Mouse (Mus musculus): Measurements from ENCODE around the gene Spata21. TPM values are rescaled to one million over a fixed set of nuclear protein-coding genes. Genes with fewer than 3 reads are reported as not detected.

The Spata21 gene
- polyA plus RNA-seq, 1 experiment from 2014 or later, result 0.46 TPM

GRCm38 (mm10) chr4:141058835-141059234 is 29.3 kb upstream of the Spata21 start:
- no peak overlapping the region for H3K4me3 ChIP-seq (replicated peaks; ENCODE audit: low read length)
- no peak overlapping the region for H3K9ac ChIP-seq (replicated peaks; ENCODE audit: low read depth, low read length)
- WGBS, result 71% methylated on average over 9 of the region's 9 CpGs
- no peak overlapping the region for H3K4me2 ChIP-seq (ENCODE audit: low read length)
- H3K36me3 ChIP-seq (ENCODE audit: control insufficient read depth, insufficient read depth), result no peaks in the 10 kb centered on the region
- H3K4me1 ChIP-seq (replicated peaks; ENCODE audit: control insufficient read depth, insufficient read depth, low read length), result peaks cover 17% of the 10 kb centered on the region
- H3K27ac ChIP-seq (ENCODE audit: low read length), result no peak overlapping the region
- no peaks in the 10 kb centered on the region for H3K27me3 ChIP-seq (replicated peaks; ENCODE audit: control insufficient read depth, insufficient read depth, low read length)
- ATAC-seq, result no peak
- H3K9me3 ChIP-seq (ENCODE audit: control insufficient read depth, low read length), result no peaks in the 10 kb centered on the region

- 3% methylated on average over 32 of the region's 32 CpGs for WGBS
- Histone ChIP-seq H3K27me3 (replicated peaks; ENCODE audit: control insufficient read depth, insufficient read depth, low read length) (no peaks in the 10 kb centered on the region), H3K4me3 (replicated peaks; ENCODE audit: low read length) (peak overlapping the region; percentile 64), H3K9me3 (ENCODE audit: control insufficient read depth, low read length) (no peaks in the 10 kb centered on the region), H3K4me1 (replicated peaks; ENCODE audit: control insufficient read depth, insufficient read depth, low read length) (peaks cover 11% of the 10 kb centered on the region), H3K27ac (ENCODE audit: low read length) (peak overlapping the region; percentile 89), H3K36me3 (ENCODE audit: control insufficient read depth, insufficient read depth) (no peaks in the 10 kb centered on the region), H3K4me2 (ENCODE audit: low read length) (peak overlapping the region; percentile 80), H3K9ac (replicated peaks; ENCODE audit: low read depth, low read length) (peak overlapping the region; percentile 78)
- no peak; the same call in 1 of the 2 replicates for ATAC-seq
These were observed 28.3 kb upstream of the Spata21 start for GRCm38 (mm10) chr4:141059616-141060425.

- Histone ChIP-seq H3K4me1 (replicated peaks; ENCODE audit: control insufficient read depth, insufficient read depth, low read length) (peaks cover 11% of the 10 kb centered on the region), H3K4me3 (replicated peaks; ENCODE audit: low read length) (peak within 1 kb of the TSS; percentile 64), H3K4me2 (ENCODE audit: low read length) (peak within 1 kb of the TSS; percentile 80), H3K9me3 (ENCODE audit: control insufficient read depth, low read length) (no peaks in the 10 kb centered on the region), H3K27ac (ENCODE audit: low read length) (peak within 1 kb of the TSS; percentile 95), H3K36me3 (ENCODE audit: control insufficient read depth, insufficient read depth) (no peaks in the 10 kb centered on the region), H3K27me3 (replicated peaks; ENCODE audit: control insufficient read depth, insufficient read depth, low read length) (no peaks in the 10 kb centered on the region), H3K9ac (replicated peaks; ENCODE audit: low read depth, low read length) (peak within 1 kb of the TSS; percentile 83)
- under 1% methylated on average over 77 of the region's 77 CpGs for WGBS
- ATAC-seq, result peak; percentile 92
These were observed 27.5 kb upstream of the Spata21 start, which contains the start of gene Crocc for GRCm38 (mm10) chr4:141060426-141061301. Crocc (minus strand) TSS chr4:141060550.

GRCm38 (mm10) chr4:141064104-141064659 is 24.0 kb upstream of the Spata21 start:
- H3K36me3 ChIP-seq (ENCODE audit: control insufficient read depth, insufficient read depth), result peaks cover 22% of the 10 kb centered on the region
- no peak for ATAC-seq

GRCm38 (mm10) chr4:141065123-141065522 is 23.0 kb upstream of the Spata21 start:
- Histone ChIP-seq H3K4me3 (replicated peaks; ENCODE audit: low read length) (no peak overlapping the region), H3K36me3 (ENCODE audit: control insufficient read depth, insufficient read depth) (peaks cover 22% of the 10 kb centered on the region), H3K4me2 (ENCODE audit: low read length) (no peak overlapping the region), H3K27me3 (replicated peaks; ENCODE audit: control insufficient read depth, insufficient read depth, low read length) (no peaks in the 10 kb centered on the region), H3K4me1 (replicated peaks; ENCODE audit: control insufficient read depth, insufficient read depth, low read length) (peaks cover 12% of the 10 kb centered on the region), H3K9ac (replicated peaks; ENCODE audit: low read depth, low read length) (no peak overlapping the region), H3K27ac (ENCODE audit: low read length) (0 out of 2 replicates have a peak overlapping the region, but pooled peaks have one; percentile 4), H3K9me3 (ENCODE audit: control insufficient read depth, low read length) (no peaks in the 10 kb centered on the region)
- 6% methylated on average over 8 of the region's 8 CpGs for WGBS
- ATAC-seq, result peak; percentile 45

More at GRCm38 (mm10) chr4:141064104-141064659, 24.0 kb upstream of the Spata21 start:
- H3K9ac ChIP-seq (replicated peaks; ENCODE audit: low read depth, low read length), result no peak overlapping the region
- no peaks in the 10 kb centered on the region for H3K27me3 ChIP-seq (replicated peaks; ENCODE audit: control insufficient read depth, insufficient read depth, low read length)
- no peak overlapping the region for H3K4me3 ChIP-seq (replicated peaks; ENCODE audit: low read length)
- H3K27ac ChIP-seq (ENCODE audit: low read length), result no peak overlapping the region
- peaks cover 17% of the 10 kb centered on the region for H3K4me1 ChIP-seq (replicated peaks; ENCODE audit: control insufficient read depth, insufficient read depth, low read length)
- no peaks in the 10 kb centered on the region for H3K9me3 ChIP-seq (ENCODE audit: control insufficient read depth, low read length)
- H3K4me2 ChIP-seq (ENCODE audit: low read length), result no peak overlapping the region
- WGBS, result 82% methylated on average over 4 of the region's 4 CpGs

GRCm38 (mm10) chr4:141066709-141067515 is 21.2 kb upstream of the Spata21 start:
- H3K4me3 ChIP-seq (replicated peaks; ENCODE audit: low read length), result no peak overlapping the region
- 60% methylated on average over 12 of the region's 12 CpGs for WGBS
- no peak for ATAC-seq
- H3K27me3 ChIP-seq (replicated peaks; ENCODE audit: control insufficient read depth, insufficient read depth, low read length), result no peaks in the 10 kb centered on the region
- no peak overlapping the region for H3K4me2 ChIP-seq (ENCODE audit: low read length)
- H3K9ac ChIP-seq (replicated peaks; ENCODE audit: low read depth, low read length), result no peak overlapping the region
- H3K27ac ChIP-seq (ENCODE audit: low read length), result no peak overlapping the region
- H3K36me3 ChIP-seq (ENCODE audit: control insufficient read depth, insufficient read depth), result peaks cover 32% of the 10 kb centered on the region
- H3K9me3 ChIP-seq (ENCODE audit: control insufficient read depth, low read length), result no peaks in the 10 kb centered on the region
- peaks cover 5% of the 10 kb centered on the region for H3K4me1 ChIP-seq (replicated peaks; ENCODE audit: control insufficient read depth, insufficient read depth, low read length)

- ATAC-seq, result no peak
- Histone ChIP-seq H3K9ac (replicated peaks; ENCODE audit: low read depth, low read length) (no peak overlapping the region), H3K27ac (ENCODE audit: low read length) (no peak overlapping the region), H3K4me1 (replicated peaks; ENCODE audit: control insufficient read depth, insufficient read depth, low read length) (peaks cover 5% of the 10 kb centered on the region), H3K27me3 (replicated peaks; ENCODE audit: control insufficient read depth, insufficient read depth, low read length) (no peaks in the 10 kb centered on the region), H3K4me3 (replicated peaks; ENCODE audit: low read length) (no peak overlapping the region), H3K36me3 (ENCODE audit: control insufficient read depth, insufficient read depth) (peaks cover 35% of the 10 kb centered on the region), H3K9me3 (ENCODE audit: control insufficient read depth, low read length) (no peaks in the 10 kb centered on the region), H3K4me2 (ENCODE audit: low read length) (no peak overlapping the region)
- WGBS, result 84% methylated on average over 9 of the region's 9 CpGs
These were observed 20.6 kb upstream of the Spata21 start for GRCm38 (mm10) chr4:141067516-141068046.

GRCm38 (mm10) chr4:141068655-141069054 is 19.5 kb upstream of the Spata21 start:
- no peaks in the 10 kb centered on the region for H3K27me3 ChIP-seq (replicated peaks; ENCODE audit: control insufficient read depth, insufficient read depth, low read length)
- WGBS, result 94% methylated on average over 8 of the region's 8 CpGs
- no peak overlapping the region for H3K4me2 ChIP-seq (ENCODE audit: low read length)
- no peak overlapping the region for H3K9ac ChIP-seq (replicated peaks; ENCODE audit: low read depth, low read length)
- peaks cover 5% of the 10 kb centered on the region for H3K4me1 ChIP-seq (replicated peaks; ENCODE audit: control insufficient read depth, insufficient read depth, low read length)
- no peak overlapping the region for H3K27ac ChIP-seq (ENCODE audit: low read length)
- peaks cover 39% of the 10 kb centered on the region for H3K36me3 ChIP-seq (ENCODE audit: control insufficient read depth, insufficient read depth)
- ATAC-seq, result no peak
- no peak overlapping the region for H3K4me3 ChIP-seq (replicated peaks; ENCODE audit: low read length)
- H3K9me3 ChIP-seq (ENCODE audit: control insufficient read depth, low read length), result no peaks in the 10 kb centered on the region
